Mouse (Mus musculus) kidney, adult 2 months (tissue): ENCODE data around the gene Rad51. TPM values are rescaled to one million over a fixed set of nuclear protein-coding genes. Genes with fewer than 3 reads are reported as not detected.

Experiments
- DNase-seq: peaks from one replicate; pipeline ENCODE4 v3.0.0; 2021
- H3K27ac ChIP-seq: fragments of 200-500 bp; 2 replicates; pipeline ENCODE4 v1.5.1; 2012; ENCODE audit warnings: low read depth, low read length, control low read depth, inconsistent platforms; ENCODE audit not compliant: insufficient read depth
- H3K27me3 ChIP-seq: fragments of 200-500 bp; replicated peaks from 2 replicates; pipeline ENCODE4 v1.6.1; 2012; ENCODE audit warnings: mild to moderate bottlenecking, moderate library complexity, low read length, inconsistent platforms; ENCODE audit not compliant: control insufficient read depth, insufficient read depth
- H3K36me3 ChIP-seq: fragments of 200-500 bp; 2 replicates; pipeline ENCODE4 v1.6.1; 2012; ENCODE audit warnings: mild to moderate bottlenecking, moderate library complexity, low read length, inconsistent platforms; ENCODE audit not compliant: control insufficient read depth, insufficient read depth
- H3K4me1 ChIP-seq: fragments of 200-500 bp; 2 replicates; pipeline ENCODE4 v1.6.1; 2011; ENCODE audit warnings: low read length; ENCODE audit not compliant: control insufficient read depth, insufficient read depth
- H3K4me3 ChIP-seq: fragments of 200-500 bp; 2 replicates; pipeline ENCODE4 v1.5.1; 2011; ENCODE audit warnings: mild to moderate bottlenecking, low read depth, low read length, control low read depth; ENCODE audit not compliant: insufficient read depth
- CTCF ChIP-seq: fragments of 200-500 bp; conservative IDR thresholded peaks from 2 replicates; pipeline ENCODE4 v1.5.1; 2011; ENCODE audit warnings: low read depth, mild to moderate bottlenecking, control low read depth, low read length, moderate library complexity, mixed read lengths; ENCODE audit not compliant: insufficient read depth, insufficient read length
- POLR2A ChIP-seq: fragments of 200-500 bp; IDR thresholded peaks from one replicate; pipeline ENCODE4 v1.6.1; 2011; ENCODE audit warnings: low read depth, low read length, control low read depth
- WGBS: fragments of 180-500 bp; shearing (Covaris S2); methylation state at CpG from one replicate; pipeline ENCODE4 v1.1.7; 2018; 5-methylcytosine and 5-hydroxymethylcytosine counted together
- polyA plus RNA-seq: library from polyadenylated mRNA; depleted of rRNA; stranded (reverse); fragments of >200 nt; gene quantifications from 2 replicates; pipeline ENCODE4 v1.2.3, GENCODE M21; 2012

Rad51 gene
- polyA plus RNA-seq, 1 experiment: 1.2 TPM

GRCm38 (mm10) chr2:119113121-119113925 lies 730 bp downstream of the Rad51 start:
- Histone ChIP-seq H3K27me3 (no peaks in the 10 kb centered on the region), H3K27ac (no peak overlapping the region), H3K4me1 (no peaks in the 10 kb centered on the region), H3K4me3 (peak overlapping the region; percentile 68), H3K36me3 (no peaks in the 10 kb centered on the region)
- DNase-seq: no peak
- WGBS: 11% methylated on average over 20 of the region's 20 CpGs
- TF ChIP-seq CTCF: no peak
- no peak for TF ChIP-seq POLR2A

- H3K36me3 ChIP-seq: peaks cover 8% of the 10 kb centered on the region
- no peak overlapping the region for H3K4me3 ChIP-seq
- no peaks in the 10 kb centered on the region for H3K27me3 ChIP-seq
- H3K4me1 ChIP-seq: no peaks in the 10 kb centered on the region
- TF ChIP-seq POLR2A (no peak), CTCF (no peak)
- no peak for DNase-seq
- WGBS: 90% methylated on average over 5 of the region's 5 CpGs
- H3K27ac ChIP-seq: no peak overlapping the region
Measured at GRCm38 (mm10) chr2:119136346-119136898, 23.8 kb downstream of the Rad51 start.

GRCm38 (mm10) chr2:119145199-119145598 lies 32.6 kb downstream of the Rad51 start:
- DNase-seq: peak; percentile 9
- peak; percentile 42 for TF ChIP-seq CTCF
- no peak for TF ChIP-seq POLR2A
- Histone ChIP-seq H3K27me3 (no peaks in the 10 kb centered on the region), H3K27ac (no peak overlapping the region), H3K36me3 (peaks cover 8% of the 10 kb centered on the region), H3K4me3 (no peak overlapping the region), H3K4me1 (no peaks in the 10 kb centered on the region)
- 91% methylated on average over 2 of the region's 2 CpGs for WGBS

- WGBS: 81% methylated on average over 6 of the region's 6 CpGs
- H3K4me1 ChIP-seq: no peaks in the 10 kb centered on the region
- H3K4me3 ChIP-seq: no peak overlapping the region
- no peak for DNase-seq
- H3K27ac ChIP-seq: no peak overlapping the region
- TF ChIP-seq CTCF (no peak), POLR2A (no peak)
- peaks cover 10% of the 10 kb centered on the region for H3K36me3 ChIP-seq
- H3K27me3 ChIP-seq: no peaks in the 10 kb centered on the region
Measured at GRCm38 (mm10) chr2:119146435-119146834, 33.8 kb downstream of the Rad51 start.

GRCm38 (mm10) chr2:119147160-119147678 lies 34.6 kb downstream of the Rad51 start:
- 72% methylated on average over 22 of the region's 22 CpGs for WGBS
- Histone ChIP-seq H3K27me3 (no peaks in the 10 kb centered on the region), H3K4me3 (no peak overlapping the region), H3K4me1 (no peaks in the 10 kb centered on the region), H3K36me3 (peaks cover 10% of the 10 kb centered on the region), H3K27ac (no peak overlapping the region)
- TF ChIP-seq POLR2A (no peak), CTCF (no peak)
- no peak for DNase-seq

GRCm38 (mm10) chr2:119147775-119148174 lies 35.2 kb downstream of the Rad51 start:
- H3K36me3 ChIP-seq: peaks cover 10% of the 10 kb centered on the region
- H3K27ac ChIP-seq: no peak overlapping the region
- DNase-seq: no peak
- WGBS: 77% methylated on average over 8 of the region's 8 CpGs
- H3K4me1 ChIP-seq: no peaks in the 10 kb centered on the region
- H3K4me3 ChIP-seq: no peak overlapping the region
- TF ChIP-seq CTCF: no peak
- no peak for TF ChIP-seq POLR2A
- H3K27me3 ChIP-seq: no peaks in the 10 kb centered on the region

- Histone ChIP-seq H3K27ac (no peak overlapping the region), H3K4me3 (no peak overlapping the region), H3K27me3 (no peaks in the 10 kb centered on the region), H3K36me3 (peaks cover 4% of the 10 kb centered on the region; the same call in 1 of the 2 replicates), H3K4me1 (peaks cover 6% of the 10 kb centered on the region)
- WGBS: 76% methylated on average over 6 of the region's 6 CpGs
- DNase-seq: no peak
- no peak for TF ChIP-seq POLR2A
- no peak for TF ChIP-seq CTCF
Measured at GRCm38 (mm10) chr2:119152255-119152654, 39.7 kb downstream of the Rad51 start.
